Mouse (Mus musculus) spleen, adult 2 months (tissue): ENCODE data around the gene Smndc1.

Source experiments
- CTCF ChIP-seq: fragments of 200-500 bp; IDR thresholded peaks from 2 replicates; pipeline ENCODE4 v1.5.1; 2011; ENCODE audit warnings: mild to moderate bottlenecking, inconsistent platforms; ENCODE audit not compliant: insufficient read depth, insufficient read length, insufficient replicate concordance; ENCODE audit errors: extremely low read depth
- POLR2A ChIP-seq: fragments of 200-500 bp; IDR thresholded peaks from 2 replicates; pipeline ENCODE4 v1.6.1; 2011; ENCODE audit warnings: low read depth, low read length, inconsistent platforms

GRCm38 (mm10) chr19:53391386-53391785 is 1.0 kb upstream of the Smndc1 start:
- TF ChIP-seq CTCF (no peak), POLR2A (no peak)
